Mouse (Mus musculus): ENCODE data around the gene Sfr1. TPM values are rescaled to one million over a fixed set of nuclear protein-coding genes. Genes with fewer than 3 reads are reported as not detected.

The Sfr1 gene
- total RNA-seq, 2 experiments from 2014 or later: 66.8 to 84.5 TPM

DNA sequence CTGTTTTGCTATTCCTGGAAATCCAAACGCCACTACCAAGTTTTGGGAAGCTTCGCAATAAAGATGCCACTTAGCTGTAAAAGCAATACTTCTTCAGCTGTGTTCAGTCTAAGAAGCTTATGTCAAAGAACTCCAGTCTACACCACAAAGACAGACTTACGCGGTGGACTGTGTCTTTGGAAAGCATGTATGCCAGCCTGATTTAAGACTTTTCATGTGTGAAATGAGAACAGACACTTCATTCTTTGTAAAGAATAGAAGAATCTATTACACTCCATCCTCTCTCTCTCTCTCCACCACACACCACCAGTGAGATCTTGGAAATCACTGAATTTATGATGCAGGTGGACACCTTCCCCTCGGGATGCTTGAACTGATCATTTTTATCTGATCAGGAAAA lies 18.9 kb downstream of the Sfr1 start:
- DNase-seq (ENCODE audit: low spot score in 2 of 2): no peak

DNA sequence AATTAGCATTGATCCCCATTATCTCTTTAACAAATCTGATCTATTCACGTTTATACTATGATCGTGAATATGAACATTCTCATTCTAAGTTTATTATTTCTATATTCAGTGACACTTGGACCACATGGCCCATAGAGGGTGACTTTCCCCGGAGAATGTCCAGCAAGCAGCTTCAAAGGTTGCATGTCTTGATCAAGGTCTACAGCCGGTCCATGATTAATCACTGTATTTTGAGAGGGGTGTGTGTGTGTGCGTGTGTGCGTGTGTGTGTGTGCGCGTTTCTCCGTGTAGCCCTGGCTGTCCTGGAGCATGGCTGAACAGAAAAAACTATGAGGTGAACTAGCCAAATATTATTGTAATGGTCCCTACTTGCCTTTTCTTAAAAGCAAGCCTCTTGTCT lies 21.0 kb downstream of the Sfr1 start:
- no peak for DNase-seq (ENCODE audit: low spot score in 2 of 2)

- no peak for DNase-seq (ENCODE audit: low spot score in 2 of 2)
Measured at GRCm38 (mm10) chr19:47753921-47754320, 22.4 kb downstream of the Sfr1 start.

GRCm38 (mm10) chr19:47754931-47755330 lies 23.4 kb downstream of the Sfr1 start:
- no peak for DNase-seq (ENCODE audit: low spot score in 2 of 2)

GRCm38 (mm10) chr19:47755625-47756024 lies 24.1 kb downstream of the Sfr1 start:
- no peak for DNase-seq (ENCODE audit: low spot score in 2 of 2)

- DNase-seq (ENCODE audit: low spot score in 2 of 2): no peak
Measured at GRCm38 (mm10) chr19:47777847-47778246, 46.4 kb downstream of the Sfr1 start.

DNA sequence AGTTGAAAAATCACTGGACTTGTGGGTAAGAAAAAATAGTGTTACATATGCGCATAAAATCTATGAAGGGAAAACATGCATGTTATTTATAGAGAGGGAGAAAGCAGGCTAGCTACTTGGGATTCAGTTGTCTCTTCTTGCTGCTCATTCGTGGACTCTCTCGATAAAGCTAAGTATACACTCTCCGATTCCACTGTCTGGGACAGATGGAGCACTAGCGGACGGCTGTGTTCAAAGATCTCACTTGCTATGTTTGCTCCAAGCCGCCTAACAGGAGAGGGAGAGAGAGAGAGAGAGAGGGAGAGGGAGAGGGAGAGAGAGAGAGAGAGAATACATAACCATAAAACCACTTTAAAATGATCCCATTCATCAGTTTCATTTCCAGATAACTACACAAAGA lies 48.7 kb downstream of the Sfr1 start:
- no peak for DNase-seq (ENCODE audit: low spot score in 2 of 2)

DNA sequence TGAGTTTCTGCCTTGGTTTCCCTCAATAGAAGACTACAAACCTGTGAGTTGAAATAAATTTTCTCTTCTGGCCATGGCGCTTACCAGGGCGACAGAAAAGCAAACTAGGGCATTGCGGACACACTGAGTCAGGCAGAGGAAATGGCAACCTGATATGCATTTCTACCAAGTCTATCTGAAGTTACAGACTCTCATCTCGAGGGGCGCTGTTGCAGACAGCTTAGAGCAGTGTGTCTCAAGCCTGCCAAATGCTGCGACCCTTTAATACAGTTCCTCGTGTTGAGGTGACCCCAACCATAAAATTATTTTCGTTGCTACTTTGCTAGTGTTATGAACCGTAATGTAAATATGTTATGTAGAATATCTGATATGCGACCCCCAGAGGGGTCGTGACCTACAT lies 49.5 kb downstream of the Sfr1 start:
- DNase-seq (ENCODE audit: low spot score in 2 of 2): no peak

GRCm38 (mm10) chr19:47783898-47784297 lies 52.4 kb downstream of the Sfr1 start:
- DNase-seq (ENCODE audit: low spot score in 2 of 2): no peak

Small RNAs within 50 kb of the gene (microRNA-seq; reads per million reads assigned to microRNA genes)
- gene Mir8090 (ENCODE audit: borderline number of aligned reads in 2 of 2): 0 reads per million in 2 experiments

Other genes starting within 250 kb of the Sfr1 start
- 1 to 10 TPM; 8.8 to 9.3 TPM for gene Stn1, start 194.2 kb upstream of the Sfr1 start, total RNA-seq (2021)
- 10 to 100 TPM; 30.2 to 36.4 TPM for gene Slk, start 152.0 kb upstream of the Sfr1 start, total RNA-seq (2021)
- not detected for gene Col17a1, start 39.6 kb upstream of the Sfr1 start, total RNA-seq (2021)
- 100 to 1,000 TPM in 1 of 2 experiments, 10 to 100 TPM in 1; 82.8 to 101 TPM for gene Gsto1, start 123.3 kb downstream of the Sfr1 start, total RNA-seq (2021)
- 1 to 10 TPM; 2.1 to 3.1 TPM for gene Gsto2, start 133.9 kb downstream of the Sfr1 start, total RNA-seq (2021)
- not detected for gene Cfap43, start 187.6 kb downstream of the Sfr1 start, total RNA-seq (2021)
- gene Itprip, start 187.6 kb downstream of the Sfr1 start, total RNA-seq (2021): 10 to 100 TPM; 16.8 to 17.7 TPM
- gene Cfap58, start 206.0 kb downstream of the Sfr1 start, total RNA-seq (2021): under 1 TPM in 1 of 2 experiments, not detected in 1; 0.10 TPM